Mouse (Mus musculus) left cerebral cortex, adult 2 months (tissue): ENCODE data around the gene Cnn3. TPM values are rescaled to one million over a fixed set of nuclear protein-coding genes. Genes with fewer than 3 reads are reported as not detected.

Source experiments
- DNase-seq, 2 experiments: peaks; one replicate each; pipeline ENCODE4 v3.0.0; 2021 to 2022; ENCODE audit warnings: low spot score in 2 of 2, mixed read lengths in 1 of 2; ENCODE audit errors: extremely low spot score in 1 of 2
- H3K27ac ChIP-seq: fragments of 200-600 bp; 2 replicates; pipeline ENCODE4 v1.8.1; 2022
- H3K4me3 ChIP-seq: fragments of 200-600 bp; 2 replicates; pipeline ENCODE4 v1.8.1; 2022
- CTCF ChIP-seq: fragments of 200-600 bp; IDR thresholded peaks from 2 replicates; pipeline ENCODE4 v1.8.1; 2022; ENCODE audit warnings: antibody characterized with exemption, mild to moderate bottlenecking, moderate library complexity
- intact Hi-C: fragments of 180-260 bp; cut with DNase I; formaldehyde crosslinking; loops from one replicate; pipeline ENCODE4 v1.15.1; 2025
- total RNA-seq, 2 experiments: library from RNA; stranded (reverse); gene quantifications; 2 replicates each; pipeline ENCODE4 v1.2.3; 2021

Cnn3 gene
- total RNA-seq, 2 experiments from 2014 or later: 61.0 to 64.7 TPM

GRCm38 (mm10) chr3:121401384-121401783, 24.9 kb upstream of the Cnn3 start:
- TF ChIP-seq CTCF: no peak
- Histone ChIP-seq H3K4me3 (no peak overlapping the region), H3K27ac (no peak overlapping the region)
- DNase-seq: no peak
- intact Hi-C loops: no loop called here

- no peak for TF ChIP-seq CTCF
- no peak for DNase-seq
- intact Hi-C loops: no loop called here
- Histone ChIP-seq H3K4me3 (no peak overlapping the region), H3K27ac (no peak overlapping the region)
Measured at GRCm38 (mm10) chr3:121402096-121402495, 24.2 kb upstream of the Cnn3 start.

GRCm38 (mm10) chr3:121403449-121403848, 22.8 kb upstream of the Cnn3 start:
- no peak overlapping the region for H3K27ac ChIP-seq
- no peak for DNase-seq
- no peak overlapping the region for H3K4me3 ChIP-seq
- intact Hi-C loops: no loop called here
- no peak for TF ChIP-seq CTCF

GRCm38 (mm10) chr3:121405101-121405500, 21.2 kb upstream of the Cnn3 start:
- no peak overlapping the region for H3K4me3 ChIP-seq
- intact Hi-C loops: no loop called here
- H3K27ac ChIP-seq: no peak overlapping the region
- TF ChIP-seq CTCF: no peak
- no peak for DNase-seq

- H3K27ac ChIP-seq: no peak overlapping the region
- no peak for DNase-seq
- no peak for TF ChIP-seq CTCF
- intact Hi-C loops: no loop called here
- H3K4me3 ChIP-seq: no peak overlapping the region
Measured at GRCm38 (mm10) chr3:121407417-121407816, 18.9 kb upstream of the Cnn3 start.

GRCm38 (mm10) chr3:121408386-121408785, 17.9 kb upstream of the Cnn3 start:
- no peak for TF ChIP-seq CTCF
- no peak for DNase-seq
- H3K27ac ChIP-seq: no peak overlapping the region
- intact Hi-C loops: no loop called here
- no peak overlapping the region for H3K4me3 ChIP-seq

- no peak for TF ChIP-seq CTCF
Measured at GRCm38 (mm10) chr3:121411450-121411849, 14.8 kb upstream of the Cnn3 start.

GRCm38 (mm10) chr3:121416171-121417154, 9.8 kb upstream of the Cnn3 start:
- no peak for TF ChIP-seq CTCF
- no peak for DNase-seq
- Histone ChIP-seq H3K4me3 (no peak overlapping the region), H3K27ac (no peak overlapping the region)
- intact Hi-C loops: no loop called here

More at GRCm38 (mm10) chr3:121411450-121411849, 14.8 kb upstream of the Cnn3 start:
- H3K4me3 ChIP-seq: no peak overlapping the region
- no peak overlapping the region for H3K27ac ChIP-seq
- DNase-seq: no peak
- intact Hi-C loops: no loop called here

- no peak for DNase-seq
- Histone ChIP-seq H3K4me3 (no peak overlapping the region), H3K27ac (no peak overlapping the region)
- TF ChIP-seq CTCF: no peak
- intact Hi-C loops: no loop called here
Measured at GRCm38 (mm10) chr3:121417379-121418250, 8.7 kb upstream of the Cnn3 start.

- DNase-seq: no peak
- Histone ChIP-seq H3K4me3 (no peak overlapping the region), H3K27ac (no peak overlapping the region)
- no peak for TF ChIP-seq CTCF
- intact Hi-C loops: no loop called here
Measured at GRCm38 (mm10) chr3:121418251-121418601, 8.1 kb upstream of the Cnn3 start.

- intact Hi-C loops: no loop called here
- no peak for DNase-seq
- Histone ChIP-seq H3K4me3 (no peak overlapping the region), H3K27ac (no peak overlapping the region)
- no peak for TF ChIP-seq CTCF
Measured at GRCm38 (mm10) chr3:121418850-121419435, 7.4 kb upstream of the Cnn3 start.

GRCm38 (mm10) chr3:121422405-121422804, 3.9 kb upstream of the Cnn3 start:
- no peak overlapping the region for H3K27ac ChIP-seq
- H3K4me3 ChIP-seq: no peak overlapping the region
- TF ChIP-seq CTCF: no peak
- intact Hi-C loops: loop anchor here (5.0 kb wide), 1 partner anchor 45 kb away; no protein-coding TSS in a partner anchor
- no peak for DNase-seq
